Mouse (Mus musculus): ENCODE measurements around the gene Otoa. TPM values are rescaled to one million over a fixed set of nuclear protein-coding genes. Genes with fewer than 3 reads are reported as not detected.

The Otoa gene
- polyA plus RNA-seq, 1 experiment = 0.81 TPM

DNA sequence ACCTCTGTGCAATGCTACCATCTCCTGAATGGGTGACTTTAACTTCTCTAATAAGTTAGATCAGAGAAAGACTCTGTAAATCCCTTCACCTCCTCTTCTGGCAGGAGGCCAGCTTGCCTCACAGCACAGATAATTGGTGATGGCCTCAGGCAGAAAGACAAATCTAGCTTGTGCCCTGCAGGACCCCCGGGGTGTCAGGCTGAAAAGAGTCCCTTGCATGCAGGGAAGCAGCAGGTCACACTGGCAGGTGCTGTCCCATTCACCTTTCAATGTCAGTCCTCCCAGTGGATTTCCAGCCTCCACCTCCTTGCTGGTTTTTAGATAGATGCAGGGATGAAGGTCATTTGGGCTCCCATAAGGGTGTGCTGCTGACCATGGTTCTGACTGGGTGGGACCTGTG is 84.2 kb downstream of the Otoa start:
- Histone ChIP-seq H3K27ac (ENCODE audit: control insufficient read depth, insufficient read depth, low read length) (no peak overlapping the region), H3K27me3 (ENCODE audit: control insufficient read depth, insufficient read depth, low read length) (no peaks in the 10 kb centered on the region), H3K4me3 (ENCODE audit: control insufficient read depth, insufficient read depth, low read length) (no peak overlapping the region), H3K36me3 (ENCODE audit: control insufficient read depth, insufficient read depth, low read length) (no peaks in the 10 kb centered on the region), H3K4me1 (replicated peaks; ENCODE audit: control insufficient read depth, insufficient read depth, low read length) (no peaks in the 10 kb centered on the region)
- DNase-seq = no peak
- WGBS = 89% methylated on average over 1 of the region's 1 CpGs
- TF ChIP-seq CTCF (IDR thresholded peaks at IDR 0.05; ENCODE audit: borderline replicate concordance, control insufficient read depth, extremely low read depth, insufficient read depth, low read length, poor library complexity) (no peak), POLR2A (IDR thresholded peaks at IDR 0.05; ENCODE audit: control insufficient read depth, extremely low read depth, insufficient read depth, low read length, poor library complexity) (no peak)

DNA sequence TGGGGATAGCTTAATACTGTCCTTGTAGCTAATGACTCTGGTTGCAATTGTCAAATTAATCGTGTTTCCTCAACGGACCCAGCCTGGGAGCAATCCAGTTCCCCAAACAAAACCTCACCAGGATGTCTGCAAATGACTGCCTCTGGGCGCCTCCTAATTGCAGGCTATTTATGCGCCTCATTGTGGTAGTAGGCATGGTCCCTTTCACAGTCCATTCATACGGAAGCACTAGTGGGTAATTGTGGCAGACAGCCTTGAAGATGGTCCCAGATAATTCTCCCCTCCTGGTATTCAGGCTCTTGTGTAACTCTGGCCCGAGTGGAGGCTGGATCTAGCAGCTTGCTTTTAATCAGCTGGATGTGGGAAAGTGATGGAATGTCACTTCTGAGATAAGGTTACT is 90.4 kb downstream of the Otoa start:
- no peak for TF ChIP-seq CTCF (IDR thresholded peaks at IDR 0.05; ENCODE audit: borderline replicate concordance, control insufficient read depth, extremely low read depth, insufficient read depth, low read length, poor library complexity)
- TF ChIP-seq POLR2A (IDR thresholded peaks at IDR 0.05; ENCODE audit: control insufficient read depth, extremely low read depth, insufficient read depth, low read length, poor library complexity) = no peak

DNA sequence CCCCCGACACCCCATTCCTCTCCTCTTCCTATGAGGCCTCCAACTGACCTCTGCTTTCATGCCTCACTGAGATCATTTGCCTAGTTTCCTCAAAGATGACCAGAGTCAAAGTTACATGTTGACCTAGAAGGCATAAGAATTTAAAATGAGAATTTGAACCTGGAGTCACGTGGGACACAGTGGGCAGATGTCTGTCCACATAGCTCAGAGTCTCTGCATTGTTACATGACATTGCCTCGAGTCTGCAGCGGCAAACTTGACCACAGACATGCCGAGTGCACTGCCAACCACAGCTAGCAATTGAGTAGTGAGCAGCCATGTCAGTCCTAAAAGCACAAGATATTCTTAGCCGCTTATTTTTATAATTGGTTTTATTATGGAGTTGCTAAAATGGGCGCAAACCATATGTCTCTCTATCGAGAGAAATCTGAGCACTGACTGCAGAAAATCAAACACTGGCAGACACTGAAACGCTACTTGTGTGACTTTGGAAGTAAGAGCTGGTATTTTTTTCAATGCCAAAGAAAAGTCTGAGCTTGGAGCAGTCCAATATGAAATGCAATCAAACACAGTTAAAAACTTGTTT is 105.8 kb downstream of the Otoa start:
- TF ChIP-seq POLR2A (IDR thresholded peaks at IDR 0.05; ENCODE audit: control insufficient read depth, extremely low read depth, insufficient read depth, low read length, poor library complexity) = no peak
- Histone ChIP-seq H3K27me3 (ENCODE audit: control insufficient read depth, insufficient read depth, low read length) (no peaks in the 10 kb centered on the region; the same call in 1 of the 2 replicates), H3K4me1 (replicated peaks; ENCODE audit: control insufficient read depth, insufficient read depth, low read length) (no peaks in the 10 kb centered on the region), H3K4me3 (ENCODE audit: control insufficient read depth, insufficient read depth, low read length) (no peak overlapping the region), H3K36me3 (ENCODE audit: control insufficient read depth, insufficient read depth, low read length) (no peaks in the 10 kb centered on the region), H3K27ac (ENCODE audit: control insufficient read depth, insufficient read depth, low read length) (no peak overlapping the region)
- 89% methylated on average over 9 of the region's 9 CpGs for WGBS
- DNase-seq = no peak

More for the DNA sequence above, 90.4 kb downstream of the Otoa start:
- H3K27me3 ChIP-seq (ENCODE audit: control insufficient read depth, insufficient read depth, low read length) = no peaks in the 10 kb centered on the region
- 10% methylated on average over 6 of the region's 6 CpGs for WGBS
- H3K4me1 ChIP-seq (replicated peaks; ENCODE audit: control insufficient read depth, insufficient read depth, low read length) = no peaks in the 10 kb centered on the region
- no peak overlapping the region for H3K4me3 ChIP-seq (ENCODE audit: control insufficient read depth, insufficient read depth, low read length)
- no peaks in the 10 kb centered on the region for H3K36me3 ChIP-seq (ENCODE audit: control insufficient read depth, insufficient read depth, low read length)
- no peak overlapping the region for H3K27ac ChIP-seq (ENCODE audit: control insufficient read depth, insufficient read depth, low read length)
- DNase-seq = no peak

GRCm38 (mm10) chr7:121188976-121189375 is 107.5 kb downstream of the Otoa start:
- TF ChIP-seq CTCF (IDR thresholded peaks at IDR 0.05; ENCODE audit: borderline replicate concordance, control insufficient read depth, extremely low read depth, insufficient read depth, low read length, poor library complexity) = no peak
- TF ChIP-seq POLR2A (IDR thresholded peaks at IDR 0.05; ENCODE audit: control insufficient read depth, extremely low read depth, insufficient read depth, low read length, poor library complexity) = no peak
- Histone ChIP-seq H3K4me1 (replicated peaks; ENCODE audit: control insufficient read depth, insufficient read depth, low read length) (no peaks in the 10 kb centered on the region), H3K4me3 (ENCODE audit: control insufficient read depth, insufficient read depth, low read length) (no peak overlapping the region), H3K27ac (ENCODE audit: control insufficient read depth, insufficient read depth, low read length) (no peak overlapping the region), H3K27me3 (ENCODE audit: control insufficient read depth, insufficient read depth, low read length) (no peaks in the 10 kb centered on the region; the same call in 1 of the 2 replicates), H3K36me3 (ENCODE audit: control insufficient read depth, insufficient read depth, low read length) (no peaks in the 10 kb centered on the region)
- DNase-seq = no peak
- WGBS = 92% methylated on average over 7 of the region's 7 CpGs

DNA sequence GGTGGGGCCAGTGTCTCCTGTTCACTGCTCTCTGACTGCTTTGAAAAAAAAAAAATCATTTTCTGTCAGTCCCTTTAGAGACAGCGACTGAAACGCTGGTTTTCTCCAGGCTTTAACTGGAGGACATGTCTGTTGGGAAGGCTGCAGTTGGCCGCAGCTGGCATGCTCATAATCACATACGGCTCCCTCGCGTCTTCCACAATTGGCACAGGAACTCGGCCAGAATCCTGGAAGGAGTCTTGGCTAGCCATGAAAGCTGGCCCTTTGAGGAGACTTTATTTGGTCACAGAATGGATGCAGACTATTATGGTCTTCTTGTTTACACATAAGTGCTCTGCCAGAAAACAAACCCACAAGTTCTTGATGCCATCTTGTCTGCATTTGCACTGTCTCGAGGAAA is 117.5 kb downstream of the Otoa start:
- H3K27me3 ChIP-seq (ENCODE audit: control insufficient read depth, insufficient read depth, low read length) = no peaks in the 10 kb centered on the region
- TF ChIP-seq CTCF (IDR thresholded peaks at IDR 0.05; ENCODE audit: borderline replicate concordance, control insufficient read depth, extremely low read depth, insufficient read depth, low read length, poor library complexity) (no peak), POLR2A (IDR thresholded peaks at IDR 0.05; ENCODE audit: control insufficient read depth, extremely low read depth, insufficient read depth, low read length, poor library complexity) (no peak)
- H3K27ac ChIP-seq (ENCODE audit: control insufficient read depth, insufficient read depth, low read length) = no peak overlapping the region
- 83% methylated on average over 8 of the region's 8 CpGs for WGBS
- no peaks in the 10 kb centered on the region for H3K36me3 ChIP-seq (ENCODE audit: control insufficient read depth, insufficient read depth, low read length)
- H3K4me1 ChIP-seq (replicated peaks; ENCODE audit: control insufficient read depth, insufficient read depth, low read length) = no peaks in the 10 kb centered on the region
- no peak overlapping the region for H3K4me3 ChIP-seq (ENCODE audit: control insufficient read depth, insufficient read depth, low read length)
- no peak for DNase-seq

DNA sequence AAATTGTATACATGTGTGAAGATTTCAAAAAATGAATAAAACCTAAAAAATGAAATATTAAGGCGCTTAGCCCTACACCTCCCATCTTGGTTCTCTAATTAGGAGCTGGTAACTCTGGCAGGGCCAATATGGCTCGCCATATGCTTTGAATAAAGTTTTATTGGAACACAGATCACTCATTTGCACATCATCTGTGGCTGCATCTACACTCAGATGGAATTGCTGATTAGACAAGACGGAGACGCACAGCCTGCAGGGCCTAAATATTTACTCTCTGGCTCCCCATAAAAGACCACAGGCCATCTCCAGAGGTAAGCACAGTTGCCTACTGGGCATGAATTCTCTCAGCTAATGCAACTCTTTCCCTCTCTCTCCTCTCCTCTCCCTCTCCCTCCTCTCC is 130.4 kb downstream of the Otoa start:
- WGBS = 87% methylated on average over 4 of the region's 4 CpGs
- TF ChIP-seq POLR2A (IDR thresholded peaks at IDR 0.05; ENCODE audit: control insufficient read depth, extremely low read depth, insufficient read depth, low read length, poor library complexity) (no peak), CTCF (IDR thresholded peaks at IDR 0.05; ENCODE audit: borderline replicate concordance, control insufficient read depth, extremely low read depth, insufficient read depth, low read length, poor library complexity) (no peak)
- no peaks in the 10 kb centered on the region for H3K27me3 ChIP-seq (ENCODE audit: control insufficient read depth, insufficient read depth, low read length)
- H3K4me1 ChIP-seq (replicated peaks; ENCODE audit: control insufficient read depth, insufficient read depth, low read length) = no peaks in the 10 kb centered on the region
- no peak overlapping the region for H3K27ac ChIP-seq (ENCODE audit: control insufficient read depth, insufficient read depth, low read length)
- no peak for DNase-seq
- H3K4me3 ChIP-seq (ENCODE audit: control insufficient read depth, insufficient read depth, low read length) = no peak overlapping the region
- no peaks in the 10 kb centered on the region for H3K36me3 ChIP-seq (ENCODE audit: control insufficient read depth, insufficient read depth, low read length)

Other genes with a start within 250 kb of the Otoa start
- 26.2 and 29.5 TPM in 2 replicates for gene Eef2k, start 238.8 kb upstream of the Otoa start, polyA plus RNA-seq (2012; rRNA removed)
- gene Polr3e, start 163.9 kb upstream of the Otoa start, polyA plus RNA-seq (2012; rRNA removed) = 18.6 and 22.0 TPM in 2 replicates
- gene Cdr2, start 99.3 kb upstream of the Otoa start, polyA plus RNA-seq (2012; rRNA removed) = 6.0 TPM in 2 replicates
- 0.13 and 0.16 TPM in 2 replicates for gene Mfsd13b, start 99.1 kb upstream of the Otoa start, polyA plus RNA-seq (2012; rRNA removed)
- 20.7 and 28.1 TPM in 2 replicates for gene Mettl9, start 47.2 kb upstream of the Otoa start, polyA plus RNA-seq (2012; rRNA removed)
- gene Igsf6, start 7.1 kb upstream of the Otoa start, polyA plus RNA-seq (2012; rRNA removed) = 1.3 and 1.4 TPM in 2 replicates